Mouse (Mus musculus) neural tube, postnatal 0 days (tissue): ENCODE data around the gene Glb1l3. TPM values are rescaled to one million over a fixed set of nuclear protein-coding genes. Genes with fewer than 3 reads are reported as not detected.

Source experiments
- polyA plus RNA-seq: library from polyadenylated mRNA; unstranded; fragments of >200 nt; fragmentation: Nextera tagmentation; extraction: Ambion mirVana; gene quantifications from 2 replicates; pipeline ENCODE4 v1.2.1, GENCODE M21; 2015

Gene Glb1l3
- not detected in 2 replicates for polyA plus RNA-seq

DNA sequence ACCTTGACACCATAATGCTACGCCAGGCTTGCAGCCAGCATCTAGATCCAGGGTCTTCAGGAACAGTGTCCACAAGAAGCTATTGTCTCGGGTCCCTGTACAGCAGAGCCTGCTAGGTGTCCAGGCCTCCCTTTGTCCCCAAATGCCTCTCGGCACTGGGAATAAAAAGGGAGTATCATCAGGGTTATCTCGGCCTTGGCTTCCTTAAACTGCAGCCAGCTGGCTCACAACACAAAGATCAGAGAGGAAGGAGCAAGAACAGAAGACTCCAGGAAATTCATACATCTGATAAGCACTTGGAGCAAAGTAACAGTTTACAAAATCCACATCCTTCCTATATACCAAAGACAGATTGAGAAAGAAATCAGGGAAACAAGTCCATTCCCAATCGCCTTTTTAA lies at the start of gene Glb1l3:
Glb1l3 (minus strand) TSS at position 140 of the 400 bp plus-strand sequence.

DNA sequence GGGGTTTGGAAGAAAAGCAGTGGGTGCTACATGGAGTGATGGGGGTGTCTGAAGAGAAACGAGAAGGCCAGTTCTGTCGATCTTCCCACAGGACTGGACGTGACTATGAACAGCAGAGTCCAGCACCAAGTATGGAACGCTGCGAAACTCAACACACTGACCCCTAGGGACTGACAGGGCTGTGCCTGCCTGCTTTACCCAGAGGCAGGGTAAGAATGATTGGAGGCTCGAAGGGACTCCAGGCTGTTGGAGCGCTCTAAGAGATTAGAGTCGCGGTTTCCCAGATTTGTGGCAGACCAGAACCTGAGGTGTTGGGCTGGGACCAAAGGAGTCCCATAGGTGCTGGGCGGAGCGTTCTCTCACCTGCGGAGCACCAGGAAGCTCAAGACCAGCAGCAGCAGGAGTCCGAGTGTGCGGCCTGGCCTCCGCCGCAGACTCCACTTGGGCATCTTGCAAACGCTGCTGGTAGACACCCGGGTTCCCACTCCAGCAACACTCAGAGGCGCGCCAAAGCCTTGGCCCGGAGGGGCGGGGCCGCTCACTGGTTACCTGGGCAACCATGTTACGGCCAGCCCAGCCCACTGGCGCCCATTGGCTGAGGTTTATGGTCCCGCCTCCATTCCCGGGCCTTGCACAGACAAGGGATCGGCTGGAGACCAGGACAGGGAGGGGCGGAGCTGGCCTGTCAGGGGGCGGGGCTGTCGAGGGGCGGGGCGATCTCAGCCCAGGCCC lies 54.6 kb downstream of the Glb1l3 start, which contains the start of gene Glb1l2:
Glb1l2 (minus strand) TSS at position 534 of the 732 bp plus-strand sequence.

Other genes starting within 250 kb of the Glb1l3 start
- gene B3gat1, start 127.2 kb downstream of the Glb1l3 start, polyA plus RNA-seq, result 37.1 and 44.2 TPM in 2 replicates
- 1.8 and 2.0 TPM in 2 replicates for gene Glb1l2, start 54.4 kb downstream of the Glb1l3 start, polyA plus RNA-seq
- gene Gm1110, start 62.2 kb upstream of the Glb1l3 start, polyA plus RNA-seq, result not detected in 2 replicates
- gene Acad8, start 138.7 kb upstream of the Glb1l3 start, polyA plus RNA-seq, result 23.7 and 28.8 TPM in 2 replicates
- 140 and 141 TPM in 2 replicates for gene Thyn1, start 138.8 kb upstream of the Glb1l3 start, polyA plus RNA-seq
- gene Vps26b, start 169.2 kb upstream of the Glb1l3 start, polyA plus RNA-seq, result 67.4 and 72.2 TPM in 2 replicates
- 8.0 and 8.7 TPM in 2 replicates for gene Ncapd3, start 169.3 kb upstream of the Glb1l3 start, polyA plus RNA-seq